Mouse (Mus musculus): ENCODE data around the gene Rnf133. TPM values are rescaled to one million over a fixed set of nuclear protein-coding genes. Genes with fewer than 3 reads are reported as not detected.

The Rnf133 gene
- not detected in 2 replicates for total RNA-seq (2023)

GRCm38 (mm10) chr6:23650205-23650604, at the start of gene Rnf133:
Rnf133 (minus strand) TSS chr6:23650305.

DNA sequence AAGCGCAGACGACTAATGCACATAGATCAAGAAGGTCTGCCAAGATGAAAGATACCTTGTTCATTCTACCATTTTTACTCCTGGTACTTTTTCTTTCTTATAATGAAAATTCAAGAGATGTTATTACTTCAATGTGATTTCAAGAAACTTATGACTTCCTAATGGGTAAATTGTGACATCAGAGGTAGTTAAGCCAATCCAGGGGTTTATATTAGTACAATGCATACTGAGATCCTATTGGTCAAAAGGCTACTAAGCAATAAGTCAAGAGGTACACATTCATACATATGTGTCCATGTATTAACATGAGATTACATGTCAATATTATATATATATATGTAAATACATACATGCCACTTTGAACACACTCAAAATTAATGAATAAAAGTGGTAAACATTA, 4.9 kb upstream of the Rnf133 start, which contains the start of gene Rnf148:
Gene Rnf148, minus strand, starts transcription at position 101 of the 400 bp plus-strand sequence.

Other genes starting within 250 kb of the Rnf133 start
- gene Rnf148, start 4.8 kb upstream of the Rnf133 start, total RNA-seq (2023): not detected in 2 replicates
- 0.14 TPM in 1 of 2 replicates, not detected in the other for gene Cadps2, start 189.1 kb upstream of the Rnf133 start, total RNA-seq (2023)